Mouse (Mus musculus) midbrain, embryonic 16.5 days (tissue): ENCODE results near the gene Eps8l1. TPM values are rescaled to one million over a fixed set of nuclear protein-coding genes. Genes with fewer than 3 reads are reported as not detected.
A peak's percentile ranks its signal among the peaks of the same experiment; 100 is the strongest.

Experiments
- ATAC-seq: fragments of 200-750 bp; cut with Nextera tagmentation; 2 replicates; pipeline ENCODE4 v1.8.0; 2017; ENCODE audit warnings: moderate TSS enrichment
- H3K27ac ChIP-seq: fragments of 300-500 bp; sonication (generic); 2 replicates; pipeline ENCODE4 v1.5.1; 2014; ENCODE audit warnings: mild to moderate bottlenecking, low read length, mixed read lengths
- H3K27me3 ChIP-seq: fragments of 300-500 bp; sonication (generic); 2 replicates; pipeline ENCODE4 v1.6.1; 2014; ENCODE audit warnings: low read depth, low read length, mixed read lengths; ENCODE audit not compliant: control insufficient read depth, insufficient read depth
- H3K36me3 ChIP-seq: fragments of 300-500 bp; sonication (generic); 2 replicates; pipeline ENCODE4 v1.6.1; 2014; ENCODE audit warnings: mild to moderate bottlenecking, low read length, moderate library complexity, mixed read lengths; ENCODE audit not compliant: control insufficient read depth, insufficient read depth
- H3K4me1 ChIP-seq: fragments of 300-500 bp; sonication (generic); 2 replicates; pipeline ENCODE4 v1.6.1; 2014; ENCODE audit warnings: mild to moderate bottlenecking, low read length, mixed read lengths; ENCODE audit not compliant: control insufficient read depth, insufficient read depth
- H3K4me2 ChIP-seq: fragments of 300-500 bp; sonication (generic); 2 replicates; pipeline ENCODE4 v1.6.1; 2014; ENCODE audit warnings: mild to moderate bottlenecking, low read length, mixed read lengths
- H3K4me3 ChIP-seq: fragments of 300-500 bp; sonication (generic); 2 replicates; pipeline ENCODE4 v1.5.1; 2014; ENCODE audit warnings: low read depth, mild to moderate bottlenecking, low read length, moderate library complexity, mixed read lengths
- H3K9ac ChIP-seq: fragments of 300-500 bp; sonication (generic); 2 replicates; pipeline ENCODE4 v1.6.1; 2014; ENCODE audit warnings: low read depth, low read length, mixed read lengths
- H3K9me3 ChIP-seq: fragments of 300-500 bp; sonication (generic); replicated peaks from 2 replicates; pipeline ENCODE4 v1.6.1; 2014; ENCODE audit warnings: mild to moderate bottlenecking, low read length, mixed read lengths; ENCODE audit not compliant: control insufficient read depth, poor library complexity, severe bottlenecking
- WGBS: fragments of 180-500 bp; shearing (Covaris S2); extraction: QIAGEN DNeasy Blood & Tissue Kit; methylation state at CpG from one replicate; pipeline ENCODE4 v1.1.7; 2014; 5-methylcytosine and 5-hydroxymethylcytosine counted together
- polyA plus RNA-seq: library from polyadenylated mRNA; unstranded; fragments of >200 nt; fragmentation: Nextera tagmentation; extraction: Ambion mirVana; gene quantifications from 2 replicates; pipeline ENCODE4 v1.2.1, GENCODE M21; 2015

Eps8l1 gene
- polyA plus RNA-seq, 1 experiment from 2014 or later = 12.8 TPM

- H3K36me3 ChIP-seq = no peaks in the 10 kb centered on the region
- peak overlapping the region; percentile 61 for H3K4me2 ChIP-seq
- no peaks in the 10 kb centered on the region for H3K9me3 ChIP-seq
- H3K4me3 ChIP-seq = peak overlapping the region; percentile 83
- 13% methylated on average over 14 of the region's 14 CpGs for WGBS
- peak; percentile 22 for ATAC-seq
- no peaks in the 10 kb centered on the region for H3K27me3 ChIP-seq
- peaks cover 33% of the 10 kb centered on the region for H3K4me1 ChIP-seq
- peak overlapping the region; percentile 89 for H3K27ac ChIP-seq
- no peak overlapping the region for H3K9ac ChIP-seq
Observed at GRCm38 (mm10) chr7:4502421-4503090, 42.1 kb downstream of the Eps8l1 start.

GRCm38 (mm10) chr7:4503100-4503499 is 42.6 kb downstream of the Eps8l1 start:
- no peak overlapping the region for H3K4me3 ChIP-seq
- no peaks in the 10 kb centered on the region for H3K9me3 ChIP-seq
- no peaks in the 10 kb centered on the region for H3K36me3 ChIP-seq
- no peak for ATAC-seq
- no peak overlapping the region for H3K9ac ChIP-seq
- H3K27me3 ChIP-seq = no peaks in the 10 kb centered on the region
- H3K27ac ChIP-seq = no peak overlapping the region
- WGBS = 74% methylated on average over 4 of the region's 4 CpGs
- H3K4me1 ChIP-seq = peaks cover 31% of the 10 kb centered on the region
- no peak overlapping the region for H3K4me2 ChIP-seq

GRCm38 (mm10) chr7:4503858-4504257 is 43.4 kb downstream of the Eps8l1 start:
- Histone ChIP-seq H3K27me3 (no peaks in the 10 kb centered on the region), H3K4me1 (peaks cover 23% of the 10 kb centered on the region), H3K4me3 (no peak overlapping the region), H3K36me3 (no peaks in the 10 kb centered on the region), H3K9me3 (no peaks in the 10 kb centered on the region), H3K27ac (no peak overlapping the region), H3K9ac (no peak overlapping the region), H3K4me2 (no peak overlapping the region)
- ATAC-seq = no peak
- 85% methylated on average over 5 of the region's 5 CpGs for WGBS

- Histone ChIP-seq H3K4me1 (peaks cover 13% of the 10 kb centered on the region), H3K27me3 (no peaks in the 10 kb centered on the region), H3K27ac (no peak overlapping the region), H3K4me2 (no peak overlapping the region), H3K4me3 (no peak overlapping the region), H3K36me3 (no peaks in the 10 kb centered on the region), H3K9me3 (no peaks in the 10 kb centered on the region), H3K9ac (no peak overlapping the region)
- ATAC-seq = no peak
- whole genome bisulfite sequencing = 64% methylated on average over 11 of the region's 11 CpGs
Observed at GRCm38 (mm10) chr7:4504646-4505435, 44.4 kb downstream of the Eps8l1 start.

- no peak for ATAC-seq
Observed at GRCm38 (mm10) chr7:4507220-4507619, 46.7 kb downstream of the Eps8l1 start.

GRCm38 (mm10) chr7:4508062-4508738 is 47.7 kb downstream of the Eps8l1 start:
- Histone ChIP-seq H3K4me3 (no peak overlapping the region), H3K27me3 (no peaks in the 10 kb centered on the region), H3K9me3 (no peaks in the 10 kb centered on the region), H3K9ac (no peak overlapping the region), H3K27ac (no peak overlapping the region), H3K36me3 (no peaks in the 10 kb centered on the region), H3K4me1 (no peaks in the 10 kb centered on the region), H3K4me2 (no peak overlapping the region)
- 82% methylated on average over 30 of the region's 32 CpGs for WGBS
- ATAC-seq = no peak

More at GRCm38 (mm10) chr7:4507220-4507619, 46.7 kb downstream of the Eps8l1 start:
- no peak overlapping the region for H3K4me2 ChIP-seq
- WGBS = 65% methylated on average over 3 of the region's 4 CpGs
- no peaks in the 10 kb centered on the region for H3K27me3 ChIP-seq
- H3K9ac ChIP-seq = no peak overlapping the region
- 0 out of 2 replicates have a peak, but pooled peaks cover 4% of the 10 kb centered on the region for H3K4me1 ChIP-seq
- H3K9me3 ChIP-seq = no peaks in the 10 kb centered on the region
- H3K4me3 ChIP-seq = no peak overlapping the region
- H3K36me3 ChIP-seq = no peaks in the 10 kb centered on the region
- H3K27ac ChIP-seq = no peak overlapping the region

GRCm38 (mm10) chr7:4508739-4509116 is 48.3 kb downstream of the Eps8l1 start:
- Histone ChIP-seq H3K27ac (no peak overlapping the region), H3K27me3 (no peaks in the 10 kb centered on the region), H3K9ac (no peak overlapping the region), H3K9me3 (no peaks in the 10 kb centered on the region), H3K36me3 (no peaks in the 10 kb centered on the region), H3K4me1 (no peaks in the 10 kb centered on the region), H3K4me3 (no peak overlapping the region), H3K4me2 (no peak overlapping the region)
- 91% methylated on average over 8 of the region's 8 CpGs for WGBS
- no peak for ATAC-seq

GRCm38 (mm10) chr7:4509863-4510608 is 49.6 kb downstream of the Eps8l1 start:
- H3K27me3 ChIP-seq = no peaks in the 10 kb centered on the region
- no peaks in the 10 kb centered on the region for H3K9me3 ChIP-seq
- 11% methylated on average over 24 of the region's 24 CpGs for WGBS
- no peak overlapping the region for H3K9ac ChIP-seq
- no peak overlapping the region; the same call in 1 of the 2 replicates for H3K4me2 ChIP-seq
- H3K27ac ChIP-seq = no peak overlapping the region
- H3K4me3 ChIP-seq = no peak overlapping the region
- H3K4me1 ChIP-seq = no peaks in the 10 kb centered on the region
- peak; percentile 57 for ATAC-seq
- H3K36me3 ChIP-seq = no peaks in the 10 kb centered on the region
